Mouse (Mus musculus) neural tube, embryonic 12.5 days (tissue): Measurements from ENCODE around the gene Cacna2d3. TPM values are rescaled to one million over a fixed set of nuclear protein-coding genes. Genes with fewer than 3 reads are reported as not detected.

ENCODE experiments used
- ATAC-seq: fragments of 200-750 bp; cut with Nextera tagmentation; 2 replicates; pipeline ENCODE4 v1.8.0; 2017; ENCODE audit warnings: low read depth, mild to moderate bottlenecking, moderate TSS enrichment, moderate library complexity; ENCODE audit not compliant: low FRiP score
- H3K27ac ChIP-seq: fragments of 300-500 bp; sonication (generic); 2 replicates; pipeline ENCODE4 v1.5.1; 2016
- H3K27me3 ChIP-seq: fragments of 300-500 bp; sonication (generic); replicated peaks from 2 replicates; pipeline ENCODE4 v1.6.1; 2016; ENCODE audit warnings: mild to moderate bottlenecking
- H3K36me3 ChIP-seq: fragments of 300-500 bp; sonication (generic); 2 replicates; pipeline ENCODE4 v1.6.1; 2016; ENCODE audit warnings: mild to moderate bottlenecking
- H3K4me1 ChIP-seq: fragments of 300-500 bp; sonication (generic); 2 replicates; pipeline ENCODE4 v1.6.1; 2016
- H3K4me2 ChIP-seq: fragments of 300-500 bp; sonication (generic); replicated peaks from 2 replicates; pipeline ENCODE4 v1.6.1; 2016; ENCODE audit warnings: mild to moderate bottlenecking
- H3K4me3 ChIP-seq: fragments of 300-500 bp; sonication (generic); 2 replicates; pipeline ENCODE4 v1.5.1; 2016
- H3K9ac ChIP-seq: fragments of 300-500 bp; sonication (generic); 2 replicates; pipeline ENCODE4 v1.6.1; 2016; ENCODE audit warnings: mild to moderate bottlenecking
- H3K9me3 ChIP-seq: fragments of 300-500 bp; sonication (generic); 2 replicates; pipeline ENCODE4 v1.6.1; 2016; ENCODE audit warnings: mild to moderate bottlenecking
- WGBS: fragments of 180-500 bp; shearing (Covaris S2); methylation state at CpG from one replicate; pipeline ENCODE4 v1.1.7; 2016; 5-methylcytosine and 5-hydroxymethylcytosine counted together
- polyA plus RNA-seq: library from polyadenylated mRNA; unstranded; fragments of >200 nt; fragmentation: Nextera tagmentation; extraction: Ambion mirVana; gene quantifications from 2 replicates; pipeline ENCODE4 v1.2.1, GENCODE M21; 2016

Cacna2d3 gene
- polyA plus RNA-seq, 1 experiment from 2014 or later = 34.6 TPM

GRCm38 (mm10) chr14:29628213-29628612, 93.5 kb downstream of the Cacna2d3 start:
- WGBS = 78% methylated on average over 8 of the region's 8 CpGs
- no peak overlapping the region for H3K27ac ChIP-seq
- H3K4me1 ChIP-seq = no peaks in the 10 kb centered on the region
- H3K36me3 ChIP-seq = no peaks in the 10 kb centered on the region
- ATAC-seq = no peak
- no peaks in the 10 kb centered on the region for H3K9me3 ChIP-seq
- H3K27me3 ChIP-seq = no peaks in the 10 kb centered on the region
- no peak overlapping the region for H3K9ac ChIP-seq
- no peak overlapping the region for H3K4me3 ChIP-seq
- no peak overlapping the region for H3K4me2 ChIP-seq

GRCm38 (mm10) chr14:29612436-29612835, 109.2 kb downstream of the Cacna2d3 start:
- H3K27me3 ChIP-seq = no peaks in the 10 kb centered on the region
- WGBS = 60% methylated on average over 5 of the region's 5 CpGs
- no peaks in the 10 kb centered on the region for H3K9me3 ChIP-seq
- H3K4me1 ChIP-seq = 0 out of 2 replicates have a peak, but pooled peaks cover 6% of the 10 kb centered on the region
- ATAC-seq = no peak
- no peak overlapping the region for H3K27ac ChIP-seq
- H3K36me3 ChIP-seq = no peaks in the 10 kb centered on the region
- no peak overlapping the region for H3K4me3 ChIP-seq
- no peak overlapping the region for H3K4me2 ChIP-seq
- H3K9ac ChIP-seq = no peak overlapping the region

- Histone ChIP-seq H3K4me1 (no peaks in the 10 kb centered on the region), H3K9ac (no peak overlapping the region), H3K27me3 (no peaks in the 10 kb centered on the region), H3K9me3 (no peaks in the 10 kb centered on the region), H3K4me3 (no peak overlapping the region), H3K36me3 (no peaks in the 10 kb centered on the region), H3K27ac (no peak overlapping the region), H3K4me2 (no peak overlapping the region)
- 70% methylated on average over 6 of the region's 6 CpGs for WGBS
- ATAC-seq = no peak
Measured at GRCm38 (mm10) chr14:29608761-29609160, 112.9 kb downstream of the Cacna2d3 start.

GRCm38 (mm10) chr14:29599428-29599827, 122.2 kb downstream of the Cacna2d3 start:
- no peaks in the 10 kb centered on the region for H3K4me1 ChIP-seq
- H3K4me3 ChIP-seq = no peak overlapping the region
- H3K9ac ChIP-seq = no peak overlapping the region
- H3K27ac ChIP-seq = no peak overlapping the region
- H3K9me3 ChIP-seq = peaks cover 8% of the 10 kb centered on the region; the same call in 1 of the 2 replicates
- WGBS = 21% methylated on average over 8 of the region's 8 CpGs
- H3K27me3 ChIP-seq = no peaks in the 10 kb centered on the region
- no peak overlapping the region for H3K4me2 ChIP-seq
- no peak for ATAC-seq
- H3K36me3 ChIP-seq = no peaks in the 10 kb centered on the region

- H3K4me3 ChIP-seq = no peak overlapping the region
- H3K4me2 ChIP-seq = no peak overlapping the region
- no peaks in the 10 kb centered on the region for H3K4me1 ChIP-seq
- H3K9me3 ChIP-seq = peaks cover 4% of the 10 kb centered on the region; the same call in 1 of the 2 replicates
- no peak overlapping the region for H3K27ac ChIP-seq
- 87% methylated on average over 4 of the region's 4 CpGs for WGBS
- H3K9ac ChIP-seq = no peak overlapping the region
- no peaks in the 10 kb centered on the region for H3K36me3 ChIP-seq
- no peaks in the 10 kb centered on the region for H3K27me3 ChIP-seq
- ATAC-seq = no peak
Measured at GRCm38 (mm10) chr14:29592896-29593295, 128.8 kb downstream of the Cacna2d3 start.

- Histone ChIP-seq H3K9me3 (no peaks in the 10 kb centered on the region), H3K4me1 (no peaks in the 10 kb centered on the region), H3K4me3 (no peak overlapping the region), H3K27me3 (no peaks in the 10 kb centered on the region), H3K4me2 (no peak overlapping the region), H3K9ac (no peak overlapping the region), H3K27ac (no peak overlapping the region), H3K36me3 (no peaks in the 10 kb centered on the region)
- WGBS = 79% methylated on average over 9 of the region's 9 CpGs
- no peak for ATAC-seq
Measured at GRCm38 (mm10) chr14:29589628-29590027, 132.0 kb downstream of the Cacna2d3 start.

GRCm38 (mm10) chr14:29581961-29582360, 139.7 kb downstream of the Cacna2d3 start:
- Histone ChIP-seq H3K36me3 (no peaks in the 10 kb centered on the region), H3K27me3 (no peaks in the 10 kb centered on the region), H3K9ac (no peak overlapping the region), H3K27ac (no peak overlapping the region), H3K9me3 (no peaks in the 10 kb centered on the region), H3K4me3 (no peak overlapping the region), H3K4me2 (no peak overlapping the region), H3K4me1 (no peaks in the 10 kb centered on the region)
- no peak for ATAC-seq
- WGBS = 76% methylated on average over 2 of the region's 2 CpGs

- no peak overlapping the region for H3K27ac ChIP-seq
- no peaks in the 10 kb centered on the region for H3K4me1 ChIP-seq
- no peaks in the 10 kb centered on the region for H3K36me3 ChIP-seq
- no peak overlapping the region for H3K9ac ChIP-seq
- H3K9me3 ChIP-seq = no peaks in the 10 kb centered on the region
- 69% methylated on average over 1 of the region's 1 CpGs for WGBS
- no peak for ATAC-seq
- H3K4me2 ChIP-seq = no peak overlapping the region
- no peaks in the 10 kb centered on the region for H3K27me3 ChIP-seq
- no peak overlapping the region for H3K4me3 ChIP-seq
Measured at GRCm38 (mm10) chr14:29577786-29578185, 143.9 kb downstream of the Cacna2d3 start.

GRCm38 (mm10) chr14:29575551-29575950, 146.1 kb downstream of the Cacna2d3 start:
- H3K27me3 ChIP-seq = no peaks in the 10 kb centered on the region
- ATAC-seq = no peak
- no peaks in the 10 kb centered on the region for H3K9me3 ChIP-seq
- no peak overlapping the region for H3K27ac ChIP-seq
- no peak overlapping the region for H3K4me3 ChIP-seq
- 80% methylated on average over 5 of the region's 5 CpGs for WGBS
- H3K36me3 ChIP-seq = no peaks in the 10 kb centered on the region
- no peak overlapping the region for H3K9ac ChIP-seq
- no peaks in the 10 kb centered on the region for H3K4me1 ChIP-seq
- H3K4me2 ChIP-seq = no peak overlapping the region

GRCm38 (mm10) chr14:29562704-29563103, 159.0 kb downstream of the Cacna2d3 start:
- Histone ChIP-seq H3K27me3 (no peaks in the 10 kb centered on the region), H3K36me3 (no peaks in the 10 kb centered on the region), H3K9me3 (no peaks in the 10 kb centered on the region), H3K27ac (peak overlapping the region; percentile 53; the same call in 1 of the 2 replicates), H3K4me1 (peaks cover 26% of the 10 kb centered on the region), H3K9ac (no peak overlapping the region), H3K4me3 (no peak overlapping the region), H3K4me2 (no peak overlapping the region)
- 11% methylated on average over 6 of the region's 6 CpGs for WGBS
- ATAC-seq = peak; percentile 65; the same call in 1 of the 2 replicates

- Histone ChIP-seq H3K36me3 (no peaks in the 10 kb centered on the region), H3K9me3 (no peaks in the 10 kb centered on the region), H3K9ac (no peak overlapping the region), H3K4me2 (no peak overlapping the region), H3K4me1 (peaks cover 26% of the 10 kb centered on the region), H3K27me3 (no peaks in the 10 kb centered on the region), H3K4me3 (no peak overlapping the region), H3K27ac (0 out of 2 replicates have a peak overlapping the region, but pooled peaks have one; percentile 46)
- WGBS = 45% methylated on average over 11 of the region's 11 CpGs
- no peak for ATAC-seq
Measured at GRCm38 (mm10) chr14:29561122-29561834, 160.4 kb downstream of the Cacna2d3 start.

- Histone ChIP-seq H3K4me1 (peaks cover 26% of the 10 kb centered on the region), H3K9me3 (no peaks in the 10 kb centered on the region), H3K27me3 (no peaks in the 10 kb centered on the region), H3K9ac (no peak overlapping the region), H3K36me3 (no peaks in the 10 kb centered on the region), H3K4me3 (no peak overlapping the region), H3K27ac (no peak overlapping the region), H3K4me2 (no peak overlapping the region)
- WGBS = 86% methylated on average over 8 of the region's 8 CpGs
- ATAC-seq = no peak
Measured at GRCm38 (mm10) chr14:29558440-29558839, 163.2 kb downstream of the Cacna2d3 start.

- 76% methylated on average over 3 of the region's 3 CpGs for WGBS
- Histone ChIP-seq H3K36me3 (no peaks in the 10 kb centered on the region), H3K9ac (no peak overlapping the region), H3K27me3 (no peaks in the 10 kb centered on the region), H3K4me1 (peaks cover 7% of the 10 kb centered on the region), H3K4me2 (no peak overlapping the region), H3K27ac (no peak overlapping the region), H3K9me3 (no peaks in the 10 kb centered on the region), H3K4me3 (no peak overlapping the region)
- ATAC-seq = no peak
Measured at GRCm38 (mm10) chr14:29556152-29556551, 165.5 kb downstream of the Cacna2d3 start.
